Mouse (Mus musculus): Measurements from ENCODE around the gene Sco2.

GRCm38 (mm10) chr15:89376040-89376439 lies 2.4 kb upstream of the Sco2 start:
- TF ChIP-seq GATA1 (IDR thresholded peaks at IDR 0.05; ENCODE audit: borderline replicate concordance, low read length) (no peak), FLI1 (IDR thresholded peaks at IDR 0.05; ENCODE audit: low read length) (no peak)

Measured in megakaryocyte, embryonic 14.5 days (primary cell).